Mouse (Mus musculus): ENCODE data around the gene Rplp0. TPM values are rescaled to one million over a fixed set of nuclear protein-coding genes. Genes with fewer than 3 reads are reported as not detected.

Rplp0 gene
- polyA plus RNA-seq, 1 experiment = 3,688 TPM

DNA sequence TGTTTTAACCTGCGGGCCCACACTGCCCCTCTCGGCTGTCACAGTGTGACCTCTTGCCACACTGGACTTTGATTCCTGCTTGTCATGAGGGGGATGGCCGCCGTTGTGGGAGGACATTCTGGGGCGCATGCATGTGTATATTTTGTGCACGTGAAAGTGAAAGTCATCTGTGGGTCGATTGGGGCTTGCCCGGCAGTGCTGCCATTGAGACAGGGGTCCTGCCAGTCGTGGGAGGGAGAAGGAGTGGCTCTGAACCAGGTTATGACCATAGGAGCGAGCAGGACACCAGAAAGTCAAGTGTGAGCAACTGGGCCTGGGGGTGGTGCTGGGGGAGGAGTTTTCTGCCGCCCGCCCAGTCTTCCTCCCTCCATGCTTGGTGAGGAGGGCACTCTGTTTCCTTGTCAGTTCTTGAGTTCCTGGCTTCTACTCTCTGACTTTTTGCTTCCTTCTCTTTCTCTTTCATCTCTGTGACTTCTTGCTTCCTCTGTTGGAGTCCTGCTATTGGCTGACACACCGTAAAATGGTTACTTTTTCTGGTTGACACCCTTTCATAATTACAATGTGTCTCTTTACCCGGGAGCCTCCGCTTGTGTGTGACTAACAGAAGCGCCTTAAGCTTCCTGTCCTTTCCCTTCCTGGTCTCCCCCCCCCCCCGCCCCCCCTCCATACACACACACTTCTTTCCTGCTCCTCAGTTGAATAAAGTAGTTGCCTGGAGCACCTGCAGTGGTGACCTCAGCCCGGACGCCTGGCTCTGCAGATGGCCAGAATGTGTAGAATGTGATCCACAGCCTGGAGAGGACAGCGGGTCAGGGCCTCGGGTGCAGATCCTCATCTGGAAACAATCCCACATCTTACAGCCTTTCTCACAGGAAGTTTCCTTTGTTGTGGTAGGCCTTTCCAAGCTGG lies 37.5 kb upstream of the Rplp0 start:
- 7% methylated on average over 21 of the region's 21 CpGs for WGBS
- Histone ChIP-seq H3K4me1 (replicated peaks; ENCODE audit: control insufficient read depth, insufficient read depth, low read length) (peaks cover 75% of the 10 kb centered on the region), H3K27me3 (ENCODE audit: control insufficient read depth, insufficient read depth, low read length) (no peaks in the 10 kb centered on the region), H3K27ac (ENCODE audit: control insufficient read depth, insufficient read depth, low read length) (peak overlapping the region; percentile 86), H3K36me3 (ENCODE audit: control insufficient read depth, insufficient read depth, low read length) (no peaks in the 10 kb centered on the region), H3K4me3 (ENCODE audit: control insufficient read depth, insufficient read depth, low read length) (peak overlapping the region; percentile 49)
- DNase-seq = peak; percentile 68
- TF ChIP-seq CTCF (IDR thresholded peaks at IDR 0.05; ENCODE audit: borderline replicate concordance, control insufficient read depth, extremely low read depth, insufficient read depth, low read length, poor library complexity) (no peak), POLR2A (IDR thresholded peaks at IDR 0.05; ENCODE audit: control insufficient read depth, extremely low read depth, insufficient read depth, low read length, poor library complexity) (no peak)

DNA sequence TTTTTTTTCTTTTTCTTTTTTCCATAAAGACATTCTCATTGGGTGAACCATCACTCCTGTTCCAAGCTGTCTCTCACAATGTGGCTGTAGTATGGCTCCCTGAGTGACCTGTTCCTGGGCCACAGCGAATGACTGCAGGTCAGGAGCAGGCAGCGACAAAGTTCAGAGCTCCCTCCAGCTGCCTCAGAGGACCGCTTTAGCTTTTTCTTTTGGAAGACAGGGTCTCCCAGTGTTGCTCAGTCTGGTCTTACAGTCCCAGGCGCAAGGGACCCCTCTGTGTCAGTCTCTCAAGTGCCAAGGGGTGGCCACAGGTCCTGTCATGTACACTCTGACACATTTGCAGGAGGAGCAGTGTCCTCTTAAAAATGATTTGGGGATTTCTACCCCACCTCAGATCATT lies 36.7 kb upstream of the Rplp0 start:
- Histone ChIP-seq H3K36me3 (ENCODE audit: control insufficient read depth, insufficient read depth, low read length) (no peaks in the 10 kb centered on the region), H3K4me3 (ENCODE audit: control insufficient read depth, insufficient read depth, low read length) (no peak overlapping the region), H3K27me3 (ENCODE audit: control insufficient read depth, insufficient read depth, low read length) (no peaks in the 10 kb centered on the region), H3K4me1 (replicated peaks; ENCODE audit: control insufficient read depth, insufficient read depth, low read length) (peaks cover 68% of the 10 kb centered on the region), H3K27ac (ENCODE audit: control insufficient read depth, insufficient read depth, low read length) (peak overlapping the region; percentile 86)
- no peak for DNase-seq
- no peak for TF ChIP-seq POLR2A (IDR thresholded peaks at IDR 0.05; ENCODE audit: control insufficient read depth, extremely low read depth, insufficient read depth, low read length, poor library complexity)
- TF ChIP-seq CTCF (IDR thresholded peaks at IDR 0.05; ENCODE audit: borderline replicate concordance, control insufficient read depth, extremely low read depth, insufficient read depth, low read length, poor library complexity) = no peak
- WGBS = 94% methylated on average over 4 of the region's 4 CpGs

DNA sequence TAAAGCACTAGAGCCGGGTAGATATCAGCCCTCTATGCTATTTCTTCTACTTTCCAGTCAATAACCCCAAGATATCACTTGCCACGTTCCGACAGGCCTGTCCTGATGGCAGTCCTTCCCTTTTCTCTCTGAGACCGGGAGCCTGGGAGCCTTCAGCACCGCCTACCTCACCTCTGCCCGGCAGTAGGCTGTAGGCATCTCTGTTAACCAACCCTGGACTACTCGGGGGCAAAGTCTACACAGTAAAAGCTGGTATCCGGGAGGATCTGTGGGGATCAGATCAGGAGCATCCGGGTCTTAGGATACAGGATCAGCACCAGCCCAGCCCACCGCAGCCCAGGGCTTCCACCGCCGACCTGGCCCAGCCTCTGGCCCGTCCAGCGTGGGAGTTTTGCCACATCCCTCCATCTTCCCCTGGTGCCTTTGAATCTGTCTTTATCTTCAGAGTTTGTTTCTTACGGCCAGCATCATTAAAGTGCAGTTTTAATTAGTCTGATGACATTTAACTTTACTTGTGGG lies 36.2 kb upstream of the Rplp0 start:
- Histone ChIP-seq H3K4me1 (replicated peaks; ENCODE audit: control insufficient read depth, insufficient read depth, low read length) (peaks cover 67% of the 10 kb centered on the region), H3K36me3 (ENCODE audit: control insufficient read depth, insufficient read depth, low read length) (no peaks in the 10 kb centered on the region), H3K4me3 (ENCODE audit: control insufficient read depth, insufficient read depth, low read length) (no peak overlapping the region), H3K27me3 (ENCODE audit: control insufficient read depth, insufficient read depth, low read length) (no peaks in the 10 kb centered on the region), H3K27ac (ENCODE audit: control insufficient read depth, insufficient read depth, low read length) (peak overlapping the region; percentile 86; the same call in 1 of the 2 replicates)
- no peak for DNase-seq
- no peak for TF ChIP-seq CTCF (IDR thresholded peaks at IDR 0.05; ENCODE audit: borderline replicate concordance, control insufficient read depth, extremely low read depth, insufficient read depth, low read length, poor library complexity)
- TF ChIP-seq POLR2A (IDR thresholded peaks at IDR 0.05; ENCODE audit: control insufficient read depth, extremely low read depth, insufficient read depth, low read length, poor library complexity) = no peak
- 89% methylated on average over 15 of the region's 15 CpGs for WGBS

DNA sequence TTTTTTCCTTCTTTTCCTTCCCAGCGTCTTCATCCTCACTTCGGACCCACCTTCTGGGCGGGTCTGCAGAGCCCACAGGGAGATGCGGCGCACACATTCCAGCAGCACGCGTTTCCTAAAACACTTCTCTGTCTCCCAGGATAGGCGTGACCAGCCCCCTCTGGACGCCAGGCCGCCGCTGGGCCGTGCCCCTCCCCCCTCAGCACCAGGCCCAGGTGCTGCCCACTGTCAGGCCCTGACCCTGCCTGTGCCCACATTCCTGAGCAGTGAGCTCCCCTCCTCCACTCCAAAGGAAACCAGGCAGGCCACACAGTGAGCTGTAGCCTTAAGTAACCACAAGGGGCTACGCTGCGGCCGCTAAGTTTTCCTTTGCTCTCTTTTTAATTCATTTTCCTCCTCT lies 35.3 kb upstream of the Rplp0 start:
- 46% methylated on average over 15 of the region's 15 CpGs for WGBS
- Histone ChIP-seq H3K4me1 (replicated peaks; ENCODE audit: control insufficient read depth, insufficient read depth, low read length) (peaks cover 65% of the 10 kb centered on the region), H3K4me3 (ENCODE audit: control insufficient read depth, insufficient read depth, low read length) (no peak overlapping the region), H3K27ac (ENCODE audit: control insufficient read depth, insufficient read depth, low read length) (no peak overlapping the region), H3K36me3 (ENCODE audit: control insufficient read depth, insufficient read depth, low read length) (no peaks in the 10 kb centered on the region), H3K27me3 (ENCODE audit: control insufficient read depth, insufficient read depth, low read length) (no peaks in the 10 kb centered on the region)
- no peak for TF ChIP-seq CTCF (IDR thresholded peaks at IDR 0.05; ENCODE audit: borderline replicate concordance, control insufficient read depth, extremely low read depth, insufficient read depth, low read length, poor library complexity)
- TF ChIP-seq POLR2A (IDR thresholded peaks at IDR 0.05; ENCODE audit: control insufficient read depth, extremely low read depth, insufficient read depth, low read length, poor library complexity) = no peak
- no peak for DNase-seq

GRCm38 (mm10) chr5:115524471-115524870 lies 34.8 kb upstream of the Rplp0 start:
- Histone ChIP-seq H3K27me3 (ENCODE audit: control insufficient read depth, insufficient read depth, low read length) (no peaks in the 10 kb centered on the region), H3K4me1 (replicated peaks; ENCODE audit: control insufficient read depth, insufficient read depth, low read length) (peaks cover 65% of the 10 kb centered on the region), H3K27ac (ENCODE audit: control insufficient read depth, insufficient read depth, low read length) (no peak overlapping the region), H3K36me3 (ENCODE audit: control insufficient read depth, insufficient read depth, low read length) (no peaks in the 10 kb centered on the region), H3K4me3 (ENCODE audit: control insufficient read depth, insufficient read depth, low read length) (no peak overlapping the region)
- DNase-seq = no peak
- TF ChIP-seq POLR2A (IDR thresholded peaks at IDR 0.05; ENCODE audit: control insufficient read depth, extremely low read depth, insufficient read depth, low read length, poor library complexity) = no peak
- TF ChIP-seq CTCF (IDR thresholded peaks at IDR 0.05; ENCODE audit: borderline replicate concordance, control insufficient read depth, extremely low read depth, insufficient read depth, low read length, poor library complexity) = no peak
- WGBS = 55% methylated on average over 12 of the region's 12 CpGs

- Histone ChIP-seq H3K4me1 (replicated peaks; ENCODE audit: control insufficient read depth, insufficient read depth, low read length) (peaks cover 70% of the 10 kb centered on the region), H3K27me3 (ENCODE audit: control insufficient read depth, insufficient read depth, low read length) (no peaks in the 10 kb centered on the region)
- 91% methylated on average over 4 of the region's 4 CpGs for WGBS
Measured at GRCm38 (mm10) chr5:115525416-115525815, 33.9 kb upstream of the Rplp0 start.

More at GRCm38 (mm10) chr5:115525416-115525815, 33.9 kb upstream of the Rplp0 start:
- DNase-seq = no peak
- Histone ChIP-seq H3K4me3 (ENCODE audit: control insufficient read depth, insufficient read depth, low read length) (no peak overlapping the region), H3K36me3 (ENCODE audit: control insufficient read depth, insufficient read depth, low read length) (no peaks in the 10 kb centered on the region), H3K27ac (ENCODE audit: control insufficient read depth, insufficient read depth, low read length) (no peak overlapping the region)
- TF ChIP-seq POLR2A (IDR thresholded peaks at IDR 0.05; ENCODE audit: control insufficient read depth, extremely low read depth, insufficient read depth, low read length, poor library complexity) (no peak), CTCF (IDR thresholded peaks at IDR 0.05; ENCODE audit: borderline replicate concordance, control insufficient read depth, extremely low read depth, insufficient read depth, low read length, poor library complexity) (no peak)
